Comparison of ENCODE assay signal across 21 mouse cellular contexts in the genomic region with DNA sequence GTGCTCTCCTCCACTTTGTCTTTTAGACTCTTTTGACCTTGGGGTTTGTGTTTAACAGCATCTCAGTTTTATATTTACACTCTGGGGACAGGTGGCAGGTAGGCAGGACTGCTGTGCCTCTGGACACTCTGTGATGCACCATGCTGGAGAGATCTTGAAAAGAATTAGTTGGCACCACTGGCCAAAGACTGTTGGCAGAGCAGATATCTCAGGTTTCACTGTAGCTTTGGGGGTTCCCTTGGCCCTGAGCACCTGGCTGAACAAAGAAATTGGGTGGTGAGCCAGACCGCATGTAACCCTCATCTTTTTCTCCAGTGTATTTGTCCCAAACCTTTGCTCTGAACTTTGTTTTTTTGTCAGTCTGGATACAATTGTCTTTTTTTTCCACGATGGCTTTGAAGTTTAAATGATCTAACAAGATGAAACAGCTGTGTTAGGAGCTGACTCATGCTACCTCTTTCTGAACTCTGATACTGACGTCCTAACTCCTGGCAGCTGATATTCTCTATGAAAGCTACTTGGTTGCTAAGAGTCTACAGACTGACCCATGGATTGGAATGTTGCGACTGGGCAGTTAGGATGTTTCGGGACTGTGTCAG.
"Had no signal": no experiment of that assay in that cellular context is flagged by ENCODE, and none has a peak within 500 bp of the region (broad histone marks: within the 10 kb centered on the region; RNA-seq: fewer than 3 reads in every experiment).

No protein-coding gene starts in this region.

- DNase-seq: kidney, postnatal 10 days; kidney, postnatal 36 days; layer of hippocampus, postnatal 36 days; left cerebral cortex, postnatal 4 days; liver, postnatal 0 days; lung, embryonic 14.5 days; right cerebral cortex, adult 18-20 months; right cerebral cortex, postnatal 14 days; right cerebral cortex, postnatal 4 days; thymus, adult 18-20 months; thymus, postnatal 36 days had no signal

- H3K4me3 ChIP-seq: limb, embryonic 12.5 days; limb, embryonic 15.5 days; midbrain, embryonic 12.5 days; midbrain, embryonic 15.5 days; neural tube, embryonic 12.5 days; neural tube, embryonic 15.5 days had no signal

- ATAC-seq: liver, postnatal 0 days; lung, postnatal 0 days; midbrain, embryonic 15.5 days had no signal

- H3K27ac ChIP-seq: limb, embryonic 12.5 days; limb, embryonic 15.5 days; liver, embryonic 14.5 days; macrophage; midbrain, embryonic 12.5 days; midbrain, embryonic 15.5 days; neural tube, embryonic 12.5 days; neural tube, embryonic 15.5 days; stomach, postnatal 0 days had no signal
